Mouse (Mus musculus) testis, adult 10 weeks (tissue): Measurements from ENCODE around the gene Ucma. TPM values are rescaled to one million over a fixed set of nuclear protein-coding genes. Genes with fewer than 3 reads are reported as not detected.

ENCODE experiments used
- polyA plus RNA-seq: library from polyadenylated mRNA; stranded (reverse); fragments of 350-450 nt; fragmentation: Illumina TruSeq; extraction: RNeasy Lipid Tissue Mini Kit (QIAGEN cat#74804); gene quantifications from one replicate; pipeline ENCODE4 v1.2.3, GENCODE M21; 2014; ENCODE audit warnings: low read depth, low replicate concordance

Ucma gene
- polyA plus RNA-seq: not detected

GRCm38 (mm10) chr2:4975807-4976206 lies at the start of gene Ucma:
TSS of gene Ucma (plus strand) at chr2:4976122.

DNA sequence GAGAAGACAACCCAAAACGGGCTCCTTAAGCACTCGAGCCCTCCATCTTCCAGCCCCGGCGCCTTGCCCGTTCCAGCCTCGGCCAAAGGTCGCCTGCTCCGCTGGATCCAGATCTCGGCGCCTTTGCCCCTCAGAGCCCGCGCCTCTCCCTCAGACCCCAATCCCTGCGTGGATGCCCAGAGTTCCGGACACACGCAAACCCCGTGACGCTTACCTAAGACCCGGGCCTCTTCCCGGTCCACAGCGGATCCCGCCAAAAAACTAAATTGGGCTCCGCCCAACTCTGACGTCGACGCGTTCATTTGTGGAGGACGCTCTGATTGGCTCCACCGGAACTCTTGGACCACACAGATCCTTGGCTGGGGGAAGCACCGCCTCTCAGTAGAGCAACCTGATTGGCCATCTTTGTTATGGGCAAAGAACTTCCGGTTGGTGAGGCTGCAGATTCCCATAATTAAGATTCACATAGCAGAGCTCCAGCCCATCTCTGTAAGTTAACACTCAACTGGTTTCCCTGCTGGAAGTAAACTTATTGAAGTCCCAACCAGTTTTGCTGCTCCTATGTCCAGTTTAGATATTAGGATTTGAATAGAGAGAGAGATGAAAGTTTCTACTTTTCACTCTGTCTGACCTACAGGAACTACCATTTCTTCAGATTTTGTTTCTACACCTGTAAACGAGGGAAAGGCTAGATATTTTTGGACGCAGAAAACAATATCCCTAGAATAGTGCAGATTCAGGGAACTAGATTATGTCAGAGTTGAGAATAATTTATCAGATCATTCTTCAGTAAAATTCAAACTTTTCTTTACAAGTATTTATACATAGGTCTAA lies 36.8 kb downstream of the Ucma start, which contains the start of gene Mcm10:
Gene Mcm10 (minus strand): TSS at position 301 of the 834 bp plus-strand sequence.

Other genes with a start within 250 kb of the Ucma start
- gene Sephs1, start 94.6 kb upstream of the Ucma start, polyA plus RNA-seq: 9.9 TPM
- 30.2 TPM for gene Phyh, start 57.1 kb upstream of the Ucma start, polyA plus RNA-seq
- 2.6 TPM for gene Mcm10, start 36.7 kb downstream of the Ucma start, polyA plus RNA-seq
- 88.9 TPM for gene Optn, start 87.9 kb downstream of the Ucma start, polyA plus RNA-seq
- 1.2 TPM for gene Ccdc3, start 161.7 kb downstream of the Ucma start, polyA plus RNA-seq